Mouse (Mus musculus) embryo, embryonic 10 days (tissue): ENCODE measurements at regions not wholly inside any gene's neighbourhood (a gene's known extent, or its start where the extent isn't known, plus 50 kb on each side); places are given as distances from the start of the nearest gene placed in this dataset.
"Not testable (repeated sequence)": the region's sequence is repeated elsewhere in the genome, so short reads cannot be mapped to it uniquely, and the experiment has no call there.

Source experiments
- DNase-seq: peaks from one replicate; pipeline ENCODE4 v3.0.0-alpha.2; 2015; ENCODE audit warnings: low spot score

GRCm38 (mm10) chr7:58310096-58310495, 345.9 kb upstream of the Atp10a start:
- DNase-seq: peak; percentile 4

GRCm38 (mm10) chr7:58322381-58322780, 333.6 kb upstream of the Atp10a start:
- DNase-seq: no peak

- no peak for DNase-seq
Observed at GRCm38 (mm10) chr7:58367384-58367783, 288.6 kb upstream of the Atp10a start.

GRCm38 (mm10) chr7:58383401-58383800, 272.6 kb upstream of the Atp10a start:
- no peak for DNase-seq

- no peak for DNase-seq
Observed at GRCm38 (mm10) chr7:58388326-58388725, 267.6 kb upstream of the Atp10a start.

GRCm38 (mm10) chr7:58392391-58393115, 263.4 kb upstream of the Atp10a start:
- no peak for DNase-seq

- peak; percentile 25 for DNase-seq
Observed at GRCm38 (mm10) chr7:58397992-58398391, 258.0 kb upstream of the Atp10a start.

GRCm38 (mm10) chr7:58398558-58399144, 257.3 kb upstream of the Atp10a start:
- peak; percentile 9 for DNase-seq

- peak; percentile 97 for DNase-seq
Observed at GRCm38 (mm10) chr7:58399145-58399604, 256.8 kb upstream of the Atp10a start.

- peak; percentile 10 for DNase-seq
Observed at GRCm38 (mm10) chr7:58399651-58400050, 256.3 kb upstream of the Atp10a start.

- DNase-seq: no peak
Observed at GRCm38 (mm10) chr7:58400594-58400993, 255.4 kb upstream of the Atp10a start.

GRCm38 (mm10) chr7:58436888-58437625, 218.9 kb upstream of the Atp10a start:
- DNase-seq: no peak

- DNase-seq: no peak
Observed at GRCm38 (mm10) chr7:58442535-58443184, 213.3 kb upstream of the Atp10a start.

GRCm38 (mm10) chr7:58443297-58443696, 212.7 kb upstream of the Atp10a start:
- no peak for DNase-seq

GRCm38 (mm10) chr7:58445781-58446180, 210.2 kb upstream of the Atp10a start:
- DNase-seq: no peak

- DNase-seq: no peak
Observed at GRCm38 (mm10) chr7:58446261-58446660, 209.7 kb upstream of the Atp10a start.

GRCm38 (mm10) chr7:58448727-58449126, 207.2 kb upstream of the Atp10a start:
- DNase-seq: no peak

GRCm38 (mm10) chr7:58451981-58452380, 204.0 kb upstream of the Atp10a start:
- DNase-seq: no peak

- DNase-seq: not testable (repeated sequence)
Observed at GRCm38 (mm10) chr7:58458146-58458545, 197.8 kb upstream of the Atp10a start.

GRCm38 (mm10) chr7:58460939-58461338, 195.0 kb upstream of the Atp10a start:
- no peak for DNase-seq

GRCm38 (mm10) chr7:58473150-58473549, 182.8 kb upstream of the Atp10a start:
- no peak for DNase-seq

GRCm38 (mm10) chr7:58475139-58475538, 180.8 kb upstream of the Atp10a start:
- DNase-seq: no peak
